Mouse (Mus musculus) WW6 (cell line): Measurements from ENCODE around the gene Tmem174.

ENCODE experiments used
- DNase-seq: peaks from one replicate; pipeline ENCODE4 v3.0.0-alpha.2; 2013; ENCODE audit warnings: low read depth, low spot score

The Tmem174 gene

DNA sequence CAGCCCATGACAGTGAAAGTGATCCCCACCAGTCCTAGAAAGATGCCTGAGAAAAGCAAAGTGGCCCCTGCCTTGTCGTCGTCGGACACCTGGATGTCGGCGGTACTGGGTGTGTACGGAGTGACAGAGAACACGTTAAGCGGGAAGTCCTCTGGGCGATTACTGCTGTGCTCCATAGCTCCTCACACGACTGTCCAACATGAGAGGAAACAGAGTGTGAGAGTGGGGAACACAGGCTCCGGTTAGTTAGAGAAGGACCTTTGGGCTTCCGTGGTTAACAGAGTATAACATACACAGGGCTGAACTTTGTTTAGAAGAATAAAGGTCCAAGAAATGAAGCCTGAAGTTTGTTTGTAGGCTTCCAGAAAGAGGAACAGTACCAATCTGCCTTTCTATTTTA is at the start of gene Tmem174:
TSS of gene Tmem174 (minus strand) at position 266 of the 400 bp plus-strand sequence.
- DNase-seq = no peak

- no peak for DNase-seq
Observed at GRCm38 (mm10) chr13:98684144-98684900, 47.1 kb upstream of the Tmem174 start.

DNA sequence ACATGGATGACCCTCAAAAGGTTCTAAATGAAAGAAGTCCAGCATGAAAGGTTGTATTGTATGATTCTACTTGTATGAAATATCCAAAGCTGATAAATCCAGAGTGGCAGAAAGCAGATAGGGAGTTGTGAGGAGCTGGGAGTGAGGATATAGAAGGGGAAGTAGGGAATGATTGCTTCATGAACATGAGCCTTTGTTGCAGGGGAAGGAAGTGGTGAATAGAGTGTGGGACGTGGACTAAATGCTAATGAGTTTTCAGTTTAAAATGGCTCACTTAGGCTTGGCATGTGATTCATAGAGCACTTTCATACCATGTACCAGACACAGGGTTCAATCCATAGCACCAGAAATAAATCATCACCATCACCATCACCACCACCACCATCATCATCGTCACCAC is 46.2 kb upstream of the Tmem174 start:
- DNase-seq = no peak

DNA sequence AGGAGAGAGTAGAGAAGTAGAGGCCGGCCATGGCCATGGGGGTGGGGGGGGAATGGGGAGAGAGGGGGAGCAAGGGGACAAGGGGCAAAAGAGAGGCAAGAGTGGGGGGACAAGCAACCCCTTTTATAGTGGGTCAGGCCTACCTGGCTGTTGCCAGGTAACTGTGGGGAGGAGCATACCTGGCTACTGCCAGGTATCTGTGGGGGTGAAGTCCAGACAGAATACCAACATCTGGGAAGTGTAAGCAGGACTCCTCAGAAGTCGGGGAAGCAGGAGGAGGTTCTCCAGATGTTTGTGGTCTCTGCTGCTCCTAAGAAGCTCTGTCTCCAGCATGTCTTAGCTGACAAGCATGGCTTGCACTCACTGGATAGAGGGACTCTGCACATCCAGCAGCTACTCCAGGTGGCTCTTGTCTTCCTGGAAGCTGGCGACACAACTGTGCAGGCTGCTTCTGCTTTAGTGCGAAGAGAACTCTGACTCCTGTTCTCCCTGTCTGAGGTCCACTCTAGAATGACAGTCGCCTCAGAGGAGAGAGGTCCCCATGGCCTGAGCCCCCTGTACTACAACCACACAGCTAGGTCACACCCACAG is 43.4 kb upstream of the Tmem174 start:
- no peak for DNase-seq

GRCm38 (mm10) chr13:98679631-98680041 is 42.4 kb upstream of the Tmem174 start:
- no peak for DNase-seq

- no peak for DNase-seq
Observed at GRCm38 (mm10) chr13:98679230-98679629, 42.0 kb upstream of the Tmem174 start.

- no peak for DNase-seq
Observed at GRCm38 (mm10) chr13:98673922-98674321, 36.7 kb upstream of the Tmem174 start.

DNA sequence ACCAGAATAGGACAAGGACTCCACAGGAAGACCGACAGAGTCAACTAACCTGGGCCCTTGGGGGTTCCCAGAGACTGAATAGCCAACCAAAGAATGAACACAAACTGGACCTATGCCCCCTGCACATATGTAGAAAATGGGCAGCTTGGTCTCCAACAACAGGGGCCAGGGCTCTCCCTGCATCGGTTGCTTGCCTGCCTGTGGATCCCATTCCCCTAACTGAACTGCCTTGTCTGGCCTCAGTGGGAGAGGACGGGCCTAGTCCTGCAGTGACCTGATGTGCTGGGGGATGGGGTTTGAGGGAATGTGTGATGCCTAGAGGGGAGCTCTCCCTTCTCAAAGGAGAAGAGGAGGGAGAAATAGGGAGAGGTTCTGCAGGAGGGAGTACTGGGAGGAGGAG is 32.1 kb upstream of the Tmem174 start:
- no peak for DNase-seq

GRCm38 (mm10) chr13:98667316-98667715 is 30.1 kb upstream of the Tmem174 start:
- DNase-seq = no peak

GRCm38 (mm10) chr13:98665240-98665639 is 28.0 kb upstream of the Tmem174 start:
- DNase-seq = no peak

- no peak for DNase-seq
Observed at GRCm38 (mm10) chr13:98662173-98662675, 25.0 kb upstream of the Tmem174 start.

- DNase-seq = no peak
Observed at GRCm38 (mm10) chr13:98656034-98656471, 18.8 kb upstream of the Tmem174 start.

DNA sequence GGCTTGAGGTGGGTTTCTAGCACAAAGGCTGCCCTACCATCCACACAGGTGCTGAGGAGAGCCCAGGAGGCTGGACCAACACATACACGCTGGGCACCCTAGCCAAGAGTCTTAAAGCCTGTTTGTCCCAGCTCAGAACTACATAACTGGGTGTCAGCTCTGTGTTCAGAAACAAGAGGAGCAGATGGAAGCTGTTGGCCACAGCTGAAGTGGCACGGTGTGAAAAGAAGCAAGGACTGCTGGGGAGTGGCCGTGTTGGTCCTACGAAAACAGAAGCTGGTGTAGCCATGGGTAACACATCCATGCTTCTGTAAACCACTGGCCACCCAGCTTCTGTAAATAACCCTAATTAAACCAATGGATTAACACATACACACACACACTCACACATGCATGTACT is 18.1 kb upstream of the Tmem174 start:
- DNase-seq = no peak

GRCm38 (mm10) chr13:98654129-98654939 is 17.1 kb upstream of the Tmem174 start:
- no peak for DNase-seq

- no peak for DNase-seq
Observed at GRCm38 (mm10) chr13:98652194-98652593, 15.0 kb upstream of the Tmem174 start.

GRCm38 (mm10) chr13:98651228-98651977 is 14.2 kb upstream of the Tmem174 start:
- DNase-seq = no peak

GRCm38 (mm10) chr13:98647775-98648568 is 10.8 kb upstream of the Tmem174 start:
- no peak for DNase-seq

DNA sequence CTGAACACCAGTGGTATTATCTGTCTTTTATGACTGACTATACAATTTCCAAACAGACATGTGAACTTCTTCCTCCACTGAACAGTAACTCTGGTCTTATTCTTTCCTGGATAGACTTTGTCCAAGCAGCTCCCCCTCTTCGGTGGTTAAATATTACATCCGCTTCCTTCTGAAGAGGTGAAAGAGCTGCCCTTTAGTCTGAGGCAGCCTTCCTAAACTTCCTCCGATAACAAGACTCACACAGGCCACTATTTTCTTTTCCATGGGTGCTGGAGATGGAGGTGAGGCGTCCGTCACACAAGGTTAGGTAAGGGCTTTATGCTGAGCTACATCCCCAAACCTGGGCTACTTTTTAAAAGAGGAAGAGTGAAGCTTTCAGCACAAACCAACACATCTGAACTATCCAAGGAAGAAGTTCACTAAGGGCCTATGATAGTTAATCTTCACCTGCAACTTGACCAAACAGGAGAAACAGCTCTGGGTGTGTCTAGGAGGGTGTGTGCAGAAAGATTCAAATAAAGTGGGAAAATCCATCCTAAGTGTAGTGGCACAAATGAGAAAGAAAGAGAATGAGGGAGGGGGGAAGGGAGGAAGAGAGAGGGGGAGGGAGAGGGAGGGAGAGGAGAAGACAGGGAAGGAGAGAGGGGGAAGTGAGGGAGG is 1.4 kb upstream of the Tmem174 start:
- DNase-seq = no peak

- no peak for DNase-seq
Observed at GRCm38 (mm10) chr13:98636571-98636970, 639 bp downstream of the Tmem174 start.
